Mouse (Mus musculus) adrenal gland (tissue): ENCODE measurements around the gene Slc35b3.

Source experiments
- intact Hi-C: fragments of 180-260 bp; cut with DNase I; formaldehyde crosslinking; loops from one replicate; pipeline ENCODE4 v1.15.1; 2025
- long read RNA-seq, 2 experiments: library from polyadenylated mRNA; unstranded; transcript quantifications; one replicate each; pipeline ENCODE4 v2.0.0; 2020; ENCODE audit warnings: borderline replicate concordance in 1 of 2; ENCODE audit not compliant: insufficient replicate concordance in 1 of 2

The Slc35b3 gene
- long read RNA-seq, experiment 1, transcript Slc35b3-209 (10 exons, 2,216 nt): major isoform, 8 of 11 reads
- long read RNA-seq, experiment 1, partial matches to known transcripts: 0 of 11 reads
- long read RNA-seq, experiment 1, other reads (novel, unspliced or antisense): 2 of 11 reads
- long read RNA-seq, experiment 2, transcript Slc35b3-209 (10 exons, 2,216 nt): major isoform, 7 of 16 reads
- long read RNA-seq, experiment 2, partial matches to known transcripts: 3 of 16 reads
- long read RNA-seq, experiment 2, other reads (novel, unspliced or antisense): 6 of 16 reads

DNA sequence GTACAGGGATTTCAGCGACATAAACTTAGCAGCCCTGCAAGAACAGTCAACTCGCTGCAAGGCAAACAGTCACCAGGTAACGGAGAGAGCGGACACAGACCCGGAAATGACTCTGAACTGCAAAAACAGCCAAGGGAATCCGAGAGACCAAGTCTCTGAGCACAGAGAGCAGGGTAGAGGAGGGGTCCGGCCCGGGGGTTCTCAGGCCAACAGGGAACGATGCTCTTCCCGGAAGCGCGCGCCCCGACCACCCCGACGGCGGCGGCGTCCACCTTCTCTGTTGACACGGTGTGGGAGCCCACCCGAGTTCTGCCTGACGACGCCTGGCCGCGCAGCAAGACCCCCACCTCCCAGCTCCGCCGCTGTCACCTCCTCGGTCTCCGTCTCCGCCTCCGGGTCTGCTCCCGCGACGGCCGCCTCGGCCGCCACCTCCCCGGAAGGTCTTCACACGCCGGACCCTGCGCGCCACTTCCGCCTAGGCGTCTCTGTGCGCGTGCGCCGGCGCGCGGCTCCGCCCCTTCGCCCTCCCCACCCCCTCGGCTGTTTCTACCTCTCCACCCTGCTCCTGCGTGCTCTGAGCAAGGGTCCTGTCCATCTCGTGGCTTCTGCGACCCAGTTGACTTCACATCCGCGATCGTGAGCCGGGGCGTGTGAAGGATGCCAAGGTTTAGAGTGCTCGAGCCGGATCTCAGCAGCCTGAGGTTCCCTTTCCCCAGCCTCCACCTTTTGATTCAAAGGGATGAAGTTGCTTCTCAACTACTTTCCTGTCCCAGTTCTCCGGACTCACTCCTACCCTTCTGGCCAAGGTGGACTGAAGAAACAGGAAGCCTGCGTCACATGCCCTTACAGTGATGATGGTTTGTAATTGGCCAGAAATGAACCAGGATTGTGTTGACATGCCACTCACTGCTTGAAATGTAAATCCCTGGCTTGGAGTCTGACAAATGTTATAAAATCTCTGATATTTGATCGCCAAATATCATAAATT is at the start of gene Slc35b3:
TSS of gene Slc35b3 (minus strand) at position 813 of the 988 bp plus-strand sequence.
- intact Hi-C loops: no loop called here

- intact Hi-C loops: loop anchor here (5.0 kb wide), 2 partner anchors 158 to 323 kb away; no protein-coding TSS in a partner anchor
Observed at GRCm38 (mm10) chr13:39010280-39010679, 49.6 kb upstream of the Slc35b3 start.

DNA sequence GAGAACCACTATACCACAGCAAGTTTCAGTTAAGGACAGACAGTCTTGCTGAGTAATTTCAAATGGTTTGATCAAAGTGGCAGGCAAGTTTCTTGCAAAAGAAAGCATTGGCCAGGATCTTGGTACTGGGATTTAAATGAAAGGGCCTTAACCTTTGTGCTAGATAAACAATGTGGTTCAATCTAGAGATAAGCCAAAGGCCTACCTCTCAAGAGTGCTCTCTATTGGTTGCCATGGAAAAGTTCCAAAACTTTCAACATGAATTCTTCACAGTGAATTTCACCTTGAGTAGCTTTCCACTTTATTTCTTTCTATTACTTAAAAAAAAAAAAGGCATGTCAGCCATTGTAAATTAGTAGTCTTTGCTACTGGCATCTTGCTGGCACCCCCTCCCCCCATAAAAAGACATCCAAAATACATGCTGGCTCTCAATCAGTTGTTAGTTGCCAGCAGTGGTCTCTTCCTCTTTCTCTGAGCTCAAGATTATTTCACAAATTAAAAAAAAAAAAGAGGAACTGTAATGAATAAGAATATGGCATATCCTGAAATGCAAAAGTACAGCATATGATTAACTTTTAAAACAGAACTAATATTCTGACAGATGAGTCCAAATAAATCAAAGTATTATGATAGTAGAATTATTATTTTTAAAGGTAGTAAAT is 42.6 kb upstream of the Slc35b3 start:
- intact Hi-C loops: no loop called here

- intact Hi-C loops: no loop called here
Observed at GRCm38 (mm10) chr13:39002424-39002823, 41.7 kb upstream of the Slc35b3 start.

GRCm38 (mm10) chr13:39001434-39001833 is 40.8 kb upstream of the Slc35b3 start:
- intact Hi-C loops: no loop called here

DNA sequence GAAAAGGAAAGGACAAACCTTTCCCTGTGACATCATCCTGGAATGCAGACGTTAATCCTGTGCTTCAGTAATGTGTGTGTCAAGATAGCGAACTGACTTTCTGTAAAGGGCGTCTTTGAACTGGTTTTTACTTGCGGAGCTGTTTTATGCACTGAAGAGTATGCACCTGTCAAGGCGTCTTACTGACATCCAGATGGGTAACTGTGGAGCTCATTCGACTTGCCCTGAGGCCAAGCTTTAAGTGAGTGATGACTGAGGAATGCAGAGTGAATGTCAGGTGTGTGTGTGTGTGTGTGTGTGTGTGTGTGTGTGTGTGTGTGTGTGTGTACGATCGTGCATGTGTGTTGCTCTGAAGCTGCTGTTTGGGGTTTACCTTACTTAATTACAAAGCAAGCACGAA is 38.3 kb upstream of the Slc35b3 start:
- intact Hi-C loops: no loop called here

DNA sequence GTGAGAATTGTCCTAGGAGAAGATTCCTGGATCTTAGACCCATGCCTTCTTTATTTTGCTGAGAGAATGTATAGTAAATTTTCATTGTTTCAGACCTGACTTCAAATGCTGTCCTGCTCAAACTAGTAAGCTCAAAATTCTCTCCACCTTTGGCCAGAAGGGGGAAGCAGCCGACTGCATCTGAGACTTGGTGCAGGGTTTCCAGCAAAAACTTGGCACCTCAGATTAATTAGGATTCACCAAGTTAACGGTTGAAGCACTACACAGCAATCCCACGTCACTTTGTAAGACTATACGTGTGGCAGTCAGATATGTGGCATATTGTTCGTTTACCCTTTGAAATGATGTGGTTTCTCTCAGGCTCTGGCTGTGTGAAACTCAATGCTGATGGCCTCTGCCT is 31.9 kb upstream of the Slc35b3 start:
- intact Hi-C loops: no loop called here

DNA sequence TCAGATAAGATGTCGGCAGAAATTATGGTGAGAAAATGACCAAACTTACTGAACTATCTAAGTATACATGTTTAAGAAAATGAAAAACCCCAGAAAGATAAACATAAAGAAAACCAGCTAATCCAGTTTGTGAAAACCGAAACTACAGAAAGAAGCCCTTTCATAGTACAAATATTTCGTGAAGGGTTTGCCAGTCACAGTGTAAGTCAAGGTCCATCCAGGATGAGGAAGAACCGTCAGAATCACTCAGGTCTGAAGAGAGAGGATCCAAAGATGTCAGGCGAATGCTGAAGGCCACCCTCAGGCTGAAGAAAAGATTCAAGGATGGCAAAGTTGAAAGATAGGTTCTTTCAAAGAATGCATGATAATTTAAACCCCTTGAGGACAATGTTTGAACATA is 23.1 kb upstream of the Slc35b3 start:
- intact Hi-C loops: no loop called here

GRCm38 (mm10) chr13:38980900-38981299 is 20.2 kb upstream of the Slc35b3 start:
- intact Hi-C loops: no loop called here

DNA sequence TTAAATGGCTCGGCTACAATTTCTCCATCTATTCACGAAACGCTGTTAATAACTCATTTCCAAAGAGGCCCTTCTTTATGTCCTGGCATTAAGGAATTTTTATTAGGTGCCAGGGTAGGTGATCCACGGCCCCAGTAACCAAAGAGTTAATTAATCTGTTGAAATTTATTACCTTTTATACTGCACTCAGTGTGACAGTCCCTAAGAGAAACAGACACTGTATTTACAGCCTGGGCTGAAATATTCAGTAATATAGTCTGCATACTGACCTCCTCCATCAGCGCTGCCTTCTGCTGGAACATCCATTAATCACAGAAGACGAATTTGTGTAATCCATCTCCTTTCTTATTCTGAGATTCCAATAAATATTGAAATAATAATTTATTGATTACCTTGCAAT is 16.3 kb upstream of the Slc35b3 start:
- intact Hi-C loops: no loop called here

GRCm38 (mm10) chr13:38975853-38976252 is 15.2 kb upstream of the Slc35b3 start:
- intact Hi-C loops: no loop called here

GRCm38 (mm10) chr13:38972602-38973001 is 11.9 kb upstream of the Slc35b3 start:
- intact Hi-C loops: no loop called here

DNA sequence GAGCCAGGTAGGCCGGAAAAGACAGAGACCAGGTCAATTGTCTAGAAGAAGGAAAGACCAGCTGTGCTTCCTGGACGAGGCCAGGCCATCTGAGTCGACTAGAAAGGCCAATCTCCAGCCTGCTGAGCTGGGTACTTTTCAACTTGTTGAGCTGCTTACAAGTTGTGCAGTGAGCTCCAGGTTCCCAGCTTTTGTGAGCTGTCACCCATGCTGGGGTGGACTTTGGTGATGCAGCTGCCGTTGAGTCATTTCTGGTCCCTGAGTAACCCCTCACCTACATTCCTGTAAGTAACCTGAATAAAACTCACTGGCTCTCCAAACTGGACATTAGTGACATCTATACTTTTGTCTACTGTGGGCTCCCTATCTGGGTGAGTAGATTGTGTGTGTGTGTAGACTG is 10.4 kb upstream of the Slc35b3 start:
- intact Hi-C loops: no loop called here

- intact Hi-C loops: no loop called here
Observed at GRCm38 (mm10) chr13:38967518-38967917, 6.8 kb upstream of the Slc35b3 start.

DNA sequence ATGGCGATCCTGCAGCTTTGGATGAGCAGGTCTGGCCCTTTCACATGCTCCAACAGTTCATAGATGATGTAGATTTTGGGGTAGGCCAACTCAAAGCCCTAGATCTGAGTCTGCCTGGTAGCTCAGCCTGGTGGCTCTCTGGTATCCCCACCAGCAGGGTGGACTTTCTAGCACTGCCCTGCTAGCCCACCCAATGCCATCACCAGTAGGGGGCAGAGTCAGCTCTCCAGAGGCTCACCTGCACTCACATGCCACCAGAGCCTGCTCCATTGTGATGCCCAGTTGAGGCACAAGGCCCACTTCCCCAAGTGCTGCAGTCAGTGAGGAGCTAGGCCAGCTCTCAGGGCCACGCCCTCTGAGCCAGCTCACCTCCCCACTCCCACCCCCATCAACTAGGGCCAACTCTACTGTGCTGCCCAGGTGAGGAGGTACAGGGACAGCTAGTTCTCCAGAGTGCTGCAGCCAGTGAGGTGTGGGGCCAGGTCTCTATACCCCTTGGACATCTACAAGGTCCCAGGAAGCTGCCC is 6.3 kb upstream of the Slc35b3 start:
- intact Hi-C loops: no loop called here

DNA sequence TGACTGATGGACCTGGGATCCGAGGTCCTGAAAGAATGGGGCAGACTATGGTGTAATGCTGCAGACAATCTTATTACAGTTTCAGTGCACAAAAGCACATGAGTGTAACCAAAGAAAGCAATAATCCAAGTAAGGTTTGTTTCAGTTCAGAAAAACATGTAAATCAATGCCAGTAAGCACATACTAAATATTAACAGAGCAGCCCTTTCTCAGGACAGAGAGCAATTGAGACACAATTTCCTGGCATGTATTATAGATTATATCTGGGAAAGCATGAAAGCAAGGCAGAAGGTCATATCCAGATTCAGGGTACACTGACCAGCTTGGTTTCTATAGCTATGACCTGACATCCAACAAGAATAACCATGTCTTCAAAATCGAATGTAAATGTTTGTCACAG is 2.1 kb upstream of the Slc35b3 start:
- intact Hi-C loops: no loop called here

DNA sequence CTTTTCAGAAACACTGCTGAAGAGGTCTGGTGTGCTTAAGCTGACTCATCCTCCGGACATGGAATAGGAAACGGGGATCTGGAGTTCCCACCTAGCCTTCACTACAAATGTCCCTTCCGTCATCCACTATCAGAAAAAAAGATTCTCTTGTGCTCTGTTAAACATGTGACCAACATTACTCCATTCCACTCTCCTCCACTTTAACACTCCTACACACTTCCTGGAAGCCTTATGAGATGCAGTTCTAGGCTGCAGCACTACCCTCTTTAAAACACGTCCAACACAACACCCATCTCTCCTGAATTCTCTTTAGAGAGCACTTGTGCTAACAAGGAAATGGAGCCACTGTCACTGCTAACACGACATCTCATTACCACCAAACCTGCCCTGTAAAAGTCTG is 2.6 kb downstream of the Slc35b3 start:
- intact Hi-C loops: no loop called here

- intact Hi-C loops: no loop called here
Observed at GRCm38 (mm10) chr13:38946296-38947012, 14.2 kb downstream of the Slc35b3 start.

GRCm38 (mm10) chr13:38945767-38946166 is 14.9 kb downstream of the Slc35b3 start:
- intact Hi-C loops: no loop called here

- intact Hi-C loops: no loop called here
Observed at GRCm38 (mm10) chr13:38944951-38945350, 15.7 kb downstream of the Slc35b3 start.

DNA sequence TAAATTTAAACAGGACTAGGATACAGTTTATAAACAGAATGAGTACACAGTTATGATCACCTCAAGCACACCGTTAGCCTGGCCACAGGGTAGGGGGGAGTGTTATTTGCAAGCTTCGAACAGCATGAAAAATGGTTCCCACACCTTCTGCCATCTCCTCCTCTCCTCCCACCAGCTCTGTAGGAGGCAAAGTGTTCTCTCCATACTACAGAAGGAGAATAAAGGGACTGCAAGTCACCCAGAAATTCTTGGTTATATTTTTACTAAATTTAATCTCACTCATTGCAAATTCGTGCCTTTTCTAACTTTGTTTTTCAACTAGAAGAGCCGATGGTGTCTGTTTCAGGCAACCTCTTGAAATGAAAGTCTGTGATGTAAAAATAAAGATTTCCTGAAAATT is 18.9 kb downstream of the Slc35b3 start:
- intact Hi-C loops: no loop called here
